Mouse (Mus musculus): ENCODE results near the gene Palm2. TPM values are rescaled to one million over a fixed set of nuclear protein-coding genes. Genes with fewer than 3 reads are reported as not detected.
A peak's percentile ranks its signal among the peaks of the same experiment; 100 is the strongest.

Palm2 gene
- total RNA-seq, 2 experiments from 2014 or later: 59.0 to 68.7 TPM

DNA sequence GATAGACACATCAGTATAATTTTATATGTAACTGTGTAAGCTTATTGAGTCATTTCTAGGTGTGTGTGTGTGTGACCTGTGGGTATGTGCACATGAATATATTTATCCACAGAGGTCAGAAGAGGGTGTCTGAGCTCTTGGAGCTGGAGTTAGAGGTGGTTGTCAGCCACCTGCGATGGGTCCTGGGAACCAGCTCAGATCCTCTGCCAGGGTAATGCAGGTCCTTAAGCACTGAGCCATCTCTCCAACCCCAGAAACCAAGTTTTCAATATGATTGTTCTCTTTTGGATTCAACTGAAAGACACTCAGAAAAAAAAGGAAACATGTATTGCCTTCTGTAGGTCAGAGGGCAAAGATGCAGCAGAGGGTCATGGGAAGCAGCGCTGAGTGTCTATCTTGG lies 248.3 kb downstream of the Palm2 start:
- intact Hi-C loops (cut with DNase I): no loop called here
- no peak for DNase-seq (ENCODE audit: low spot score in 2 of 2)

DNA sequence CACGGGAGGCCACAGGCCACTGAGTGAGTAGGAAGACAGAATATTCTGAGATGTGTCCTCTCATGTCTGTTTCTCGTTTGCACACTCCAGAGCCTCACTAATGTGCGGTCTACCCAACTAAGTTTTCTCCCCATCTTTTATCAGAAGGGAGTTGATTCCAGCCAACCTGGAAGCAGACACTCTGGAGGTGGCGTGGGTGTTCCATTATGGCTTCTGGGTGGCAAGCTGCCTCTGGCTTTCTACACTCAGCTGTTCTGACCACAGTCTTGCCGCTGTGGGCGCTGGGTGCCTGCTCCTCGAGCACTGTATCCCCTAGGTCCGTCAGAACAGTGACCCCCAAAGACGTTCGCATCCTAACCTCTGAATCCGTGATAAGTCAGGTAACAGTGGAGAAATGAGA lies 248.9 kb downstream of the Palm2 start:
- peak in 1 of 2 experiments; percentile 46 for DNase-seq (ENCODE audit: low spot score in 2 of 2)
- intact Hi-C loops (cut with DNase I): no loop called here

DNA sequence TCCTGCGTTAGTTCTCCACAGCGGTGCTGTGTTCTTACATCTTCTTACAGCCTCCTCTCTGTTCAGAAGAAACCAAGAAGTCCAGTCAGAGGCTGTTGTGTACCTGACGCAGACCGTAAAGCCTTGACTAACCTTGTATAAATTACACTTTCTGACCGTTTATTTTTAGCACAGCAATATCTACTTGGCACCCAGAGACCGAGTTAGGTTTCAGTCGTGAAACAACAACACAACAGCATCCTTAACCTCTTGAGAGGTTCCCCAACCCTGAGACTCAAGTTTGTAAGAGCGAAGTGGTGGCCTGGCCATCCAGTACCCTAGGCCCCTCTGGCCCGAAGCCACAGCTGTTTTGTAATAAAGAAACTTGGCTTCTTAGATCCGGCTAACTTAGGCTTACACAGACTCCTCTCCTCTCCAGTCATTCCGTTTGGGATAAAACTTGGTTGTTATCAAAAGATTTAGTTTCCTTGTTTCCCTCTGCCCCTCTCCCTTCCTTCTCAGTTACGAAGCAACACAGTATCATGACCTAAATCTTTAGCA lies 250.7 kb downstream of the Palm2 start:
- intact Hi-C loops (cut with DNase I): no loop called here
- no peak for DNase-seq (ENCODE audit: low spot score in 2 of 2)

DNA sequence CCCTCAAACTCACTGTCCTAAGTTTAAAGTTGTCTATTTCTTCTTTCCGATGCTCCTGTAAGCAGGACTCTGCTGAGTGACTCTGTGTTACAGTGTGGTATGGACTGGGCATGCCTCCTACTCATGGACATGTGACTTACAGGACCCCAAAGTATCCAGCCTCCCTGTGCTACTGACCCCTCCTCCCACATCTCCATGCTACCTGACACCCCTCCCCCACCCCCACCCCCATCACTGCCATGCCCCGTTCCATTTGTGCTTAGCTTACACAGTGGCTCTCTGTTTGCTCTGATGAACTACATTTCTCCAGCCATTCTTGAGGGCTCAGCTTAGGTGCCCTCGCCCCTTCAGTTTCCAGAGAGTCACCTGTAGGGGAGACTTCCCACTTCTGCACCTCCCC lies 252.7 kb downstream of the Palm2 start:
- intact Hi-C loops (cut with DNase I): no loop called here
- no peak for DNase-seq (ENCODE audit: low spot score in 2 of 2)

DNA sequence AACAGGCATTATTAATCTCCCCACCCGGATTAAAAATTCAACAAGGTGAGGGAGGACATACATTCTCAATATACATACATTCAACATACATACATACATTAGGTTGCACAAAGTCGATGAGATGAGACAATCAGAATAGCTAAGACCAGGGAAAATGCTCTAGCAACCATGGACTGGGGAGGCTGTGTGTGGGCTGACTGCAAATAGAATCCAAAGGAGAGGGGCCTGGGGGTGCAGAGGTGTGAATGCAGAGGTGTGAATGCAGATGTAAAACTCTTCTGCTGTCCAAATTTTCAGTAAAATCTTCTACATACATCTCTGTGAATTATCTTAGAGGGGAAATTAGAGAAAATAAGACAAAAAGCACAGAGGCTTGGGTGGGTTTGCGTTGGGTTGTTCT lies 253.5 kb downstream of the Palm2 start:
- intact Hi-C loops (cut with DNase I): no loop called here
- DNase-seq (ENCODE audit: low spot score in 2 of 2): peak in 1 of 2 experiments; percentile 23

DNA sequence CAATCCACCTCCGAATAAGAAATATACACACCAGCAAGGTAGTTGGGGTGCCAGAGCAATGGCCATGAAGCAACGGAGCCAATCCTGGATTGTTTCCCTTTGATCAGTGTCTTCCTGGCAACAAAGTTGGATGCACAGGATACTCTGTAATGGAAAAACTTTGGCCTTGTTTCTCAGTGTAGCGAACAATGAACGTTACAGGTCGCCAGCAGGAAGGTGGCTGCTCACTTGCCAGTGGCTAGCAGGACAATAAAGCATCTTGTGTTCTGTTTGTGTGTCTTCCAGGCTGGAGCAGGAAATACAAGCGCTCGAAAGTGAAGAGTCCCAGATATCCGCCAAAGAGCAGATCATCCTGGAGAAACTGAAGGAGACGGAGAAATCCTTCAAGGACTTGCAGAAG lies 254.1 kb downstream of the Palm2 start:
- DNase-seq (ENCODE audit: low spot score in 2 of 2): no peak
- intact Hi-C loops (cut with DNase I): no loop called here

DNA sequence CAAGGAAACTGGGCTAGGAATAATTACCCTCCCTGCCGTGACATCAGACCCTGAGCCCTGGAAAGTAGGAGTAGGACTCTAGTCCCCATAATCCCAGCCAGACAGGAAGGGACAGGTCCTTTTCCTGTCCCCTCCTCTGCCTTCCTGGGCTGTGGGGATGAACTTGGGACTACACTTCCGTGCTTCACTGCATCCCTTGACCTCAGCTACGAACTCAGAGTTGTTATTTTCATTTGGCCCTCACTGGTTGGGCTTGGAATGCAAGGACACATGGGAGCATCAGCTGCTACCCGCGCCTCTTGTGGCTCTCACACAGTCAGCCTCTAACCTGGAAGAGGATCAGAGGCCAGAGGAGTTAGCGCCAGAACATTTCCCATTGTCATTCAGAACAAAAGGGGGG lies 256.0 kb downstream of the Palm2 start:
- no peak for DNase-seq (ENCODE audit: low spot score in 2 of 2)
- intact Hi-C loops (cut with DNase I): no loop called here

DNA sequence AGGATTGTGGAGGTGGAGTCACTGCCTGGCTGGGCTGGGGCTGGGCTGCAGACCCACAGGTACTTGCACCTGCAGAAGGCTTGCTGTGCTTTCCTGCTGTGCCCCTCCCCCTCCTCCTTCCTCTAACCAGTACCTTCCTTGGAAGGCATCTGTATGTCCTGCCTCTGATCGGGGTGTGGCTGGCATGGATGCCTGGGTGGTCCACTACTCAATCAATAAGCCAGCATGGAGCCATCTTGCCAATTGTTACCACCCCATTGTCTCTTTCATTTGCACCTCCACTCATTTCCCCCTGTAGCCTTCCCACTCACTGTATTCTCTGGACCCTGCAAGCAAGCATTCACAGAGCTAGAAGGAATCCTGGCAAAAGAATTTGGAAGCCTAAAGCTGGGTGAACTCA lies 256.8 kb downstream of the Palm2 start:
- intact Hi-C loops (cut with DNase I): no loop called here

DNA sequence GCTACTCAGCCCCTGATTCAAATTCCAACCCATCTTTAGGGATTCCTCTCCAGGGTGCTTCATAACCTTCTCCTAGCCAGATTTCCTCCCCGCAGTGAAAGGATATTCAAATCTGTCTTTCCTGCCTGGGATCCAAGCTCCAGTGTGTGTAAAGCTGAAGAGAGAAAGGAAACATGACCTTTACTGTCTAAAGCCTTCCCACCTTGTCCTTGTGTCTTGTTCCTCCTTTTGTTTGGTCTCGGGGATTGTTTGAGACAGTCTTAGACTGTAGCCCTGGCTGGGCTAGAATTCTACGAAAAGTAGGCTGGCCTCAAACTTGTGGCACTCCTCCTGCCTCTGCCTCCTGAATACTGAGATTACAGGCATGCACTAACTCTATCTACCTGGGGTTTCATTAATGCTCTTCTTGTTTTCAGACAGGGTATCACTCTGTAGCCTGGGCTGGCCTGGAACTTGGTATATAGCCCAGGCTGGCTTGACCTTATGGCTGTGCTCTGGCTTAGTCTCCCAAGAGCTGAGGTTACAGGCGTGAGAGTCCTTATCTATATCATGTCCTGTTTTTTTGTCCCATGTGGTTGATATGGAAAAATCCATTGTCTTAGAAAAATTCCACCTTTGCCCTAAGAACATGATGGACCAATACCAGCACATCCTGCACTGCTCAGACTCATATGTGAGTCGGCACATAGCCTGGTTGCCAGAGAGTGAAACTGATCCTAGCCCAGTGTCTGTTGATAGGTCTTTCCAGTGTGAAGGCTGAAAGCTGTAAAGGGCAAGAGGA lies 260.5 kb downstream of the Palm2 start:
- intact Hi-C loops (cut with DNase I): no loop called here
- DNase-seq (ENCODE audit: low spot score in 2 of 2): no peak

More for the DNA sequence above, 256.8 kb downstream of the Palm2 start:
- DNase-seq (ENCODE audit: low spot score in 2 of 2): no peak

DNA sequence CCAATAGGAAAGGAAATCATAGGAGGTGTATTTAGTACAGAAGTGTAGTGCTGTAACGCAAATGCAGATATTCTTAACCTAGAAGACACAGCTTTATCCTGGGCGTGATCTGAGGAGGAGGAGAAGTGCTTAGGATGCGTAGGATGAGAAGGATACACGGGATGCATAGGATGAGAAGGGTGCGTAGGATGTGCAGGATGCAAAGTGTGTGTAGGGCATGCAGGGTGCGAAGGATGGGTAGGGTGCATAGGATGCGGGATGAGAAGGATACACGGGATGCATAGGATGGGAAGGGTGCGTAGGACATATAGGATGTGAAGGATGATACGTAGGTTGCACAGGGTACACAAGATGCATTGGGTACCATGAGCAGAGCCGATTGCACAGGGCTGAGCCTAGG lies 262.9 kb downstream of the Palm2 start:
- intact Hi-C loops (cut with DNase I): no loop called here
- no peak for DNase-seq (ENCODE audit: low spot score in 2 of 2)

DNA sequence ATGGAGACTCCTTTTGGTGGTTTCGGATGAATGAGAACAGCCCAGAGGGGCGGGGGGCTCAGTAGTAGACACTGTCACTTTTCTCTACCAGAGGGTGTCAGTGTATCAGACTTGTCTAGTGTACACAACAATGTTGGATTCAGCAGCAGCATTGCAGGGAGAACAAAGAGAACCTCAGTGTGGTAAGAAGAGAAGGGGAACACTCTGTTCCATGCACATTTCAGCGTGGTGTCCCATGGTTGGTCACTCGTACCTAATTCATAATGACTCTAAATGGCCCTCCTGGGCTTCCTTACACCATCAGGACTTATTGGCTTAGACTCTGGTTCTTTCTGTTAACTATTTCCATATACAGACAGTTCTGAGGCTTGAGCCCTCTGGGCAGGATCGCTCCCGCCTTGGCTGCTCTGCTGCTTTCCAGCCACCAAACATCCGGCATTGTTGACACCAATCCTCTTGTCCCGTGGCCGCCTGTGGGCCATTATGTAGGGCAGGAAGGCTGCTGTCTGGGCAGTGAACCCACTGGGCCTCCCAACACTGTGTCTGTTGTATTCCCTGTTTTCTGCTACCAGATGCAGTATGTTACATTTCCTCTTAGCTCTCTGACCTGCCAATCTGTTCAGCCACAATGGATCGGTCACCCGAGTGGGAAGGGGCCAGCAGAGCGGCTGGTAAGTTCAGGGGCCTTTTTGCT lies 264.0 kb downstream of the Palm2 start:
- DNase-seq (ENCODE audit: low spot score in 2 of 2): no peak
- intact Hi-C loops (cut with DNase I): no loop called here

DNA sequence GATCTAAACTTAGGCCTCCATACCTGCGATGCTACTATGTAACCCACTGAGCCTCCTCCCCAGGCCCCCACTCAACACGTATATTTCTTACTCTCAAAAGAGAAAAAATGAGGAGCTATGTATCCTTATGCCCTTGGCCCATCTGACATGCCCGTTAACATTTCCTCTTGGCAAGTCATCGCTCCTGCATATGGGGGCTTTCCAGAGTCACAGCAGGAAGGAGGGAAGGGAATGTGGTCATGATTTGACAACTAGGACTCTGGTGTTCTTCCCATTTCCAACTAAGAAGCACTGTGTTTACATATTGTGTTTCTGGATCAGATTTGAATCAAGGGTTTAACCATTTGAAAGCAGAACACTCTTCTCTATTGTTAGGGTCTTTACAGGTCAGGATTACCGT lies 267.5 kb downstream of the Palm2 start:
- DNase-seq (ENCODE audit: low spot score in 2 of 2): no peak
- intact Hi-C loops (cut with DNase I): no loop called here

DNA sequence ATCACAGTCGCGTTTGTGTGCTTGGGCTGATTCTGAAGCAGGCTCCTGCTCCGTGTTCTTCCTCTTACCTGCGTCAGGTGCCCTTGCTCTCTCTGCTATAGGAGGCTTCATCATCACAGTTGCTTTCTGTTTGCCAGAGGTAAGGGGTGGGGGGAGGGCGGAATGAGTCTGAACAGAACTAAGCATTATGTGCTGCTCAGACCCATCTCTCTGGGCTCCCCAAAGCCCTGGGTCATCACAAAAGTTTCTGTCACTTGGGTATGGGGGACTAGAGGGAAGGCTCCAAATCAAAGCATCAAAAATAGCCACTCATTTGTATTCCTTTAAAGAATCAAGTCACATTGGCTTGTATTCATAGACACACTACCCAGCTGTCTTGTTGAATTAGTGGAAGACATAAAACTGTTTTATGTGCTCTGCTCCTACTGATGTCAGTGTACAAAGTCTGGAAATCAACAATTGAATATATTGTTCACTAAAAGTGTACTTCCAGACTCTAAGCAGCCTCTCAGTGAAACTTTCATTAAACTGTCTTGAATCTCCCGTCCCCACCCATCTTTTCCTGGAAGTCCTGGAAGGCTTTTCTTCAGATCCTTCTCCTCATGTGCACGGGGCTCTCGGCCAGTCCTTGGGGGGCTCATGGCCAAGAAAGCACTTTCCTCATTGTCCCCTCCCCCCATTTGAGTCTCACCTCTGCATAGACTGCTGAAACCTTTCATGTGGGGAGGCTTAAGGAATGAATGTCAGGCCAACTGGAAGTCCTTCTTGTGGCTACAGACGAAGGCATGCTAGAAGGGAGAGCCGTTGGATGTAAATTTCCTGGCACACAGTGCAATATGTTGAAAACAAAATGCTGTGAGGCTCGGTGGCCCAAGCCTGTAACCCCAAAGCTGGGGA lies 269.8 kb downstream of the Palm2 start:
- no peak for DNase-seq (ENCODE audit: low spot score in 2 of 2)
- intact Hi-C loops (cut with DNase I): no loop called here

DNA sequence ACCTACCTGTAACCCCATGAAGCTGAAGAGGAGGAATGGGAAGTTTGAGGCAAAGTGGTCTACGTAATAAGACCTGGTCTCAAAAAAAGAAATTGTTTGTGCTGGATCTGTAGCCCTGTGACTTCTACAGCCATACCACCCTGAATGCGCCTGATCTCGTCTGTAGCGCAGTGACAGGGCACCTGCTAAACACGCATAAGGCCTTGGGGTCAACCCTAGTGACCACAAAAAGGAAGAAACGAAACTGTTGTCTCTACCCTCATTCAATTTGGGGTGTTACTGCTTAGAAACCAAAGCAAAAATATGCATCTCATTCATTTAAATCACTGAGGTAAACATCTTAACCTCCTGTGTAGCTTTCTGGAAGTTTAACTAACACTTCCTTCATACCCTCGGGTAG lies 270.5 kb downstream of the Palm2 start:
- no peak for DNase-seq (ENCODE audit: low spot score in 2 of 2)
- intact Hi-C loops (cut with DNase I): no loop called here

DNA sequence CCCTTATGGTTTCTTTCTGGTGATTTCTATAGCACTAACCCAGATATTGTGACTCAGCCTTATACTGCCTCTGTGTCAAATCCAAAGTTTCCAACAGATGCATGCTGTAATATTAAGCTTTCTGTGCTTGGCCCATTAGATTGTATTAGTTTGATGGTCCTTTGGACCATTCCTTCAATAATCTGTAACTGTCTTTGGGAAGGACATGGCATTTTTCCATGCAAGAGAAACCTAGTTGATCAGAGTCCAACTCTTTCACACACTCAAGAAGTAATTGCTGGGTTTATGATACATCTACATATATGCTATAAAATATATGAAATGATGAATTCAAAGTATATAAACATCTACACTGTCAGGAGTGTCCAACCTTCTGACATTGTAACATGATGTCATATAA lies 281.8 kb downstream of the Palm2 start:
- intact Hi-C loops (cut with DNase I): loop anchor here (5.0 kb wide), 1 partner anchor 44 kb away; no protein-coding TSS in a partner anchor

DNA sequence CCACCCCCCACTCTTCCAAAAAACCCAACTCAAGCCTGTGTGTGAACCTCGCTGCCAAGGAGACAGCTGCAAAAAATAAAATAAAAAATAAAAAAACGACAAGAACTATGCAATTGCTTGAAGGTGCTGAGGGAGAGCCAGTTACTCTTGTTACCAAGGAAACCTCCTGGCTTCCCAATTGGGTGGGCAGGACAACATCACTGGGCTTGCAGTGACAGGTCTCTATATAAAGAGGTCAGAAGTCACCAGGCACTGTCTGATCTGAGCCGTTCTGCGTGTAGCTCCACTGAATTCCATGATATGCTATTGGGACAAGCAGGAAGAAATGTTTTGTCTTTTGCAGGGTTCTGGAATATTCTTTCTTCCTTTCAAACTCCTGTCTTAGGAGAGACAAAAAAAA lies 282.7 kb downstream of the Palm2 start:
- intact Hi-C loops (cut with DNase I): loop anchor here (5.0 kb wide), 1 partner anchor 44 kb away; no protein-coding TSS in a partner anchor
- DNase-seq (ENCODE audit: low spot score in 2 of 2): no peak

More for the DNA sequence above, 281.8 kb downstream of the Palm2 start:
- DNase-seq (ENCODE audit: low spot score in 2 of 2): no peak

DNA sequence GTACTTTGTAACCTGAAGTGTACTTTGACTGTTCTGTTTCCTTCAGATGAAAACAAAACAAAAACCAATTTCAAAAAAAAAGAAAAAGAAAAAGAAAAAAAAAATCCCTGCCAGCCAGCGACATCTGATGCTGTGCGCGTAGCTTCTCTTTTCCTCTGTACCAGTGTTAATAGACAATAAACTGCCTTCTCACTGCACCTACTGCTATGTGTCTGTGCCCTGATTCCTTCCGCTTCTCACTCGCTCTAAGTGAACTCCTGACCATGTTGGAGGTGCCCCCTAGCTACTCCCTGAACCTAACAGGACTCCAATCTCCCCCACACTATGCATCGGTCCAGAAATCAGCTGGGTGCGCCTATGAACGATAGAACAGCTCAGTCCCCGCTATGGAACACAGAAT lies 283.3 kb downstream of the Palm2 start, which contains the start of gene Akap2:
TSS of gene Akap2 (plus strand) at position 304 of the 400 bp plus-strand sequence.
- DNase-seq (ENCODE audit: low spot score in 2 of 2): no peak
- intact Hi-C loops (cut with DNase I): loop anchor here (5.0 kb wide), 1 partner anchor 45 kb away; no protein-coding TSS in a partner anchor

DNA sequence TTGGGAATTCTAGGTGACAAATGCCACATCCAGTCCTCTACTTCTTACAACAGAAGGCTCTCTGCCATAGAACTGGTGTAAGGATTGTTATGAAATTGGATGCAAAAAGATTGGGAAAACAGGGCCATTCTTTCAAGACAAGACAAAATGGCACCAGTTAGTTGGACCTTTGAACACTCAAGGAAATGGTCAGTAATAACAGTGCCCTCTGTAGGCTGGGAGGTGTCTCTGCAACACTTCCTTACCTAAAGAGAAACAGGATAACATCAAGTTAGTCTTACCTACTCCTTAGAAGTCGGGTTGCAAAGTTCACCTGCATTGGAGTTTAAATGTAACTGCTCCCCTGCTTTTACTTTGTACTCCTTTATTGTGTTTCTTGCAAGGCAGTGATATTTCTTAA lies 285.3 kb downstream of the Palm2 start:
- DNase-seq (ENCODE audit: low spot score in 2 of 2): no peak
- intact Hi-C loops (cut with DNase I): loop anchor here (5.0 kb wide), 1 partner anchor 47 kb away; no protein-coding TSS in a partner anchor

DNA sequence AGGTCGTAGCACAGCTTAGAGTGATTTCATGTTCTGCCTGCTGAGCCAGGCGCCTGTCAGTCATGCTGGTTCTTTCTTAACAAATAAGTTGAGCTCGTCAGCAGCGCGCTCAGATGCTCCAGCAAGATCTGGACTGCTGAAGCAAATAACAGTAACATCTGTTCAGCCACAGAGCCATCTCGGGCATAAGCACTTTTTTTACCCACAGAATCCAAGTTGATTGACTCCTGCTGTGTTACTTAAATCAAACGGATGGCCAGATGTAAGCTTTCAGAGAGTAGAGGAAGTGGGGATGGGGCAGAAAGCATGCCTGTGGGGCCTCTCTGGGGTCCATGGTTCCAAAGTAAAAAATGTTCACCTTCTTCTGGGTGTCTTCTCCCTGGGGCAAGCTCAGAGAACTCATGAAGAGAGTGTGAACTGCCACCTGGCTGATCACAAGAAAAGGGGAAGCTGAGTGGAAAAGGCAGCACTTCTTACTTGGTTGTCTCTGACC lies 286.9 kb downstream of the Palm2 start:
- no peak for DNase-seq (ENCODE audit: low spot score in 2 of 2)
- intact Hi-C loops (cut with DNase I): no loop called here

DNA sequence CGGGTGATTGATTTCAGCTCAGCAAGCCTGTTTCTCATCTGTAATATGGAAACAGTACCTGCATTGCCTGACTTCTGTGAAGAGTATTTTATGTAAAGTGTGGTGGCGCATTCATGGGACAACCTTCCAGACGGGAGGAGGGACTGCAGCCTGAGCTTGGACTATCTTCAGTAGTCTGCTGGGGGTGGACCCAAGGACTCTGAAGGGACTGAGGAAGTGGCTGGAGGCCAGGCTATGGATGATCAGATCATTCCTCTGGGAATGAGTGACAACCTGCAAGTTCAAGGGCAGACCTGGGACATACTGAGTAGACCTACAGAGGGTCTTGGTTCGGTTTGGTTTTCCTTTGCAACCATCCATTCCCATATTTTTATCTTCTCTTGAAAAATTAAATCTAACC lies 288.2 kb downstream of the Palm2 start:
- intact Hi-C loops (cut with DNase I): no loop called here
- no peak for DNase-seq (ENCODE audit: low spot score in 2 of 2)

All from left cerebral cortex, postnatal 36 days (tissue).